Mouse (Mus musculus): ENCODE results near the gene Mrps18a. TPM values are rescaled to one million over a fixed set of nuclear protein-coding genes. Genes with fewer than 3 reads are reported as not detected.

Mrps18a gene
- total and polyA plus RNA-seq, 3 experiments, result 78.1 to 127 (median 126) TPM

- TF ChIP-seq ZKSCAN1 (IDR thresholded peaks at IDR 0.05; ENCODE audit: borderline replicate concordance, low read depth, low read length) (no peak), MYC (IDR thresholded peaks at IDR 0.05; ENCODE audit: low read depth, low read length) (no peak), HCFC1 (IDR thresholded peaks at IDR 0.05; ENCODE audit: low read depth, low read length) (peak; percentile 25; the same call in 1 of the 2 replicates), TCF12 (IDR thresholded peaks at IDR 0.05; ENCODE audit: low read depth, low read length) (0 out of 2 replicates have a peak, but pooled peaks have one; percentile 23), ZMIZ1 (IDR thresholded peaks at IDR 0.05; ENCODE audit: low read depth, low read length) (no peak), CHD2 (IDR thresholded peaks at IDR 0.05; ENCODE audit: low read length) (no peak), RAD21 (IDR thresholded peaks at IDR 0.05; ENCODE audit: low read depth, low read length) (no peak), POLR2AphosphoS2 (IDR thresholded peaks at IDR 0.05; ENCODE audit: low read depth, low read length) (no peak), JUN (IDR thresholded peaks at IDR 0.05; ENCODE audit: insufficient read depth, low read depth, low read length) (no peak), USF2 (conservative IDR thresholded peaks at IDR 0.05; ENCODE audit: low read depth, low read length) (no peak)
Observed at GRCm38 (mm10) chr17:46143578-46144423, 33.0 kb downstream of the Mrps18a start, which contains the start of gene Rsph9 (continued).

GRCm38 (mm10) chr17:46152847-46153782 lies 42.3 kb downstream of the Mrps18a start, which contains the start of gene Mad2l1bp:
Gene Mad2l1bp (minus strand): TSS chr17:46153553.
- Histone ChIP-seq H3K79me2 (replicated peaks; ENCODE audit: control insufficient read depth, extremely low read depth, insufficient read depth, poor library complexity, severe bottlenecking) (peaks cover 16% of the 10 kb centered on the region), H3K27me3 (replicated peaks) (no peaks in the 10 kb centered on the region), H3K4me1 (ENCODE audit: control insufficient read depth in 1 of 2, insufficient read depth in 2 of 2) (peaks cover 0 to 21% of the 10 kb centered on the region in 2 experiments; a peak in 2 of 4 replicates), H3K36me3 (replicated peaks in 1 of 2; ENCODE audit: control insufficient read depth in 1 of 2, insufficient read depth in 1 of 2, low read length in 1 of 2) (peaks cover 11 to 18% of the 10 kb centered on the region in 2 experiments), H3K4me2 (ENCODE audit: insufficient read depth, low read depth, poor library complexity, severe bottlenecking) (peak within 1 kb of the TSS; percentile 86), H3K4me3 (replicated peaks in 1 of 3; ENCODE audit: low read depth in 2 of 3, low read length in 2 of 3, poor library complexity in 1 of 3) (peak within 1 kb of the TSS; percentile 66 to 99 (median 94)), H3K9ac (ENCODE audit: insufficient read depth, low read depth) (peak within 1 kb of the TSS; percentile 85), H3K27ac (ENCODE audit: insufficient read depth, low read depth) (peak within 1 kb of the TSS; percentile 52; the same call in 1 of the 2 replicates), H3K9me3 (replicated peaks; ENCODE audit: low read length) (no peaks in the 10 kb centered on the region)
- dilution Hi-C loops (cut with MboI; ENCODE audit: extremely low pct_ligation_motif_present, extremely low pct_unique_long_range_greater_than_20kb, low sequenced_read_pairs) (no loop called here), in situ Hi-C loops (cut with MboI; ENCODE audit: low pct_ligation_motif_present, low pct_unique_long_range_greater_than_20kb, low sequenced_read_pairs) (no loop called here)
- DNase-seq (ENCODE audit: extremely low read depth), result peak; percentile 98
- TF ChIP-seq ELF1 (IDR thresholded peaks at IDR 0.05; ENCODE audit: low read depth, low read length) (peak; percentile 97), ZKSCAN1 (IDR thresholded peaks at IDR 0.05; ENCODE audit: borderline replicate concordance, low read depth, low read length) (no peak), KAT2A (IDR thresholded peaks at IDR 0.05; ENCODE audit: insufficient replicate concordance, low read length) (peak; percentile 19; the same call in 1 of the 2 replicates), POLR2AphosphoS2 (IDR thresholded peaks at IDR 0.05; ENCODE audit: low read depth, low read length) (peak; percentile 96), NELFE (IDR thresholded peaks at IDR 0.05; ENCODE audit: low read depth, low read length) (peak; percentile 99), SIN3A (IDR thresholded peaks at IDR 0.05; ENCODE audit: low read length) (peak; percentile 94), IRF4 (IDR thresholded peaks at IDR 0.05; ENCODE audit: low read depth, low read length) (0 out of 2 replicates have a peak, but pooled peaks have one; percentile 10), UBTF (IDR thresholded peaks at IDR 0.05; ENCODE audit: low read depth, low read length) (0 out of 2 replicates have a peak, but pooled peaks have one; percentile 51), E2F4 (IDR thresholded peaks at IDR 0.05; ENCODE audit: insufficient replicate concordance, low read depth, low read length) (no peak), JUND (conservative IDR thresholded peaks at IDR 0.05; ENCODE audit: low read depth, low read length) (no peak), SMC3 (IDR thresholded peaks at IDR 0.05; ENCODE audit: low read depth, low read length) (no peak), USF1 (IDR thresholded peaks at IDR 0.05; ENCODE audit: low read depth, low read length) (no peak), ETS1 (conservative IDR thresholded peaks at IDR 0.05; ENCODE audit: low read depth, low read length) (peak; percentile 30; the same call in 1 of the 2 replicates), MXI1 (IDR thresholded peaks at IDR 0.05; ENCODE audit: low read depth, low read length) (peak; percentile 76; the same call in 1 of the 2 replicates), PAX5 (IDR thresholded peaks at IDR 0.05; ENCODE audit: low read length) (no peak), TCF12 (IDR thresholded peaks at IDR 0.05; ENCODE audit: low read depth, low read length) (peak; percentile 89), NRF1 (IDR thresholded peaks at IDR 0.05; ENCODE audit: low read depth, low read length) (peak; percentile 72; the same call in 1 of the 2 replicates), MAZ (IDR thresholded peaks at IDR 0.05; ENCODE audit: low read depth, low read length) (0 out of 2 replicates have a peak, but pooled peaks have one; percentile 7), MAFK (IDR thresholded peaks at IDR 0.05; ENCODE audit: insufficient replicate concordance, low read length) (no peak), CHD1 (IDR thresholded peaks at IDR 0.05; ENCODE audit: low read depth, low read length) (peak; percentile 56; the same call in 1 of the 2 replicates), ZC3H11A (IDR thresholded peaks at IDR 0.05; ENCODE audit: low read depth, low read length) (no peak), MEF2A (IDR thresholded peaks at IDR 0.05; ENCODE audit: borderline replicate concordance, low read depth, low read length) (peak; percentile 70), EP300 (IDR thresholded peaks at IDR 0.05; ENCODE audit: low read length) (no peak), MAX (IDR thresholded peaks at IDR 0.05; ENCODE audit: low read length) (0 out of 2 replicates have a peak, but pooled peaks have one; percentile 16)

Measured in CH12.LX (cell line).